Mouse (Mus musculus): ENCODE results near the gene Dlgap1.

The Dlgap1 gene

DNA sequence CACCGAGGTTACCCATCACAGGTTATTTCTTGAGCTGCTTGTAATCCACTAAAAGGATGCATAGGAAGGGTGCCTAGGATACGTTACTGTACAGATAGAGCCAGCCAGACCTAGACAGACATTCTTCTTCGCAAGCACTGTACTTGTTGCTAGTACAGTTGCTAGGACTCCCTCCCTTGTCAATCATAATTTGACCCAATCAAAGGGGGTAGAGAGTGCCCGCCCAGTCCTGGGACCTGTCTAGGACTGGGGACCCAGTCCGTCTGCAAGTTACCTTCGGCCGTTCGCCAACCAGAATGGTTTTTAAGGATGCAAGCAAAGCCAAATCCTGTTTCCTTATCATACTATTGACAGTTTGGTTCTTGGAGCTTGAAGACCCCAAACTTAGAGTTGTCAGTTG is 895.2 kb downstream of the Dlgap1 start:
- DNase-seq (ENCODE audit: low read depth, low spot score): no peak

DNA sequence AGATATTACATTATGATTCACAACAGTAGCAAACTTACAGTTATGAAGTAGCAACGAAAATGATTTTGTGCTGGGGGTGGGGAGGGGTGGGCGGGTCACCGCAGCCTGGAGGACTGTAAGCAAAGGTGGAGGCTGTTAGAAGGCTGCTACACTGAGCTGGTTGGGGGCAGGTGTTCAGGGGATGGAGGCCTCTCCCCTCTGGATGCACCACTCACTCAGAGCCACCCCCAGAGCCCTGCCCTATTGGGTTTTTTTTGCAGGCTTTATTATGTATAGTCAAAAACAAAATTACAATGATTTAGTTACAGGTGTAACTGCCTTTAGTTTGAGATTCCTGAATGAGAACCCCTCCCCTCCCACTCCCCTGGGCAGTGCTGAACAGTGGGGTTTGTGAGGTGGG is 895.8 kb downstream of the Dlgap1 start:
- no peak for DNase-seq (ENCODE audit: low read depth, low spot score)

DNA sequence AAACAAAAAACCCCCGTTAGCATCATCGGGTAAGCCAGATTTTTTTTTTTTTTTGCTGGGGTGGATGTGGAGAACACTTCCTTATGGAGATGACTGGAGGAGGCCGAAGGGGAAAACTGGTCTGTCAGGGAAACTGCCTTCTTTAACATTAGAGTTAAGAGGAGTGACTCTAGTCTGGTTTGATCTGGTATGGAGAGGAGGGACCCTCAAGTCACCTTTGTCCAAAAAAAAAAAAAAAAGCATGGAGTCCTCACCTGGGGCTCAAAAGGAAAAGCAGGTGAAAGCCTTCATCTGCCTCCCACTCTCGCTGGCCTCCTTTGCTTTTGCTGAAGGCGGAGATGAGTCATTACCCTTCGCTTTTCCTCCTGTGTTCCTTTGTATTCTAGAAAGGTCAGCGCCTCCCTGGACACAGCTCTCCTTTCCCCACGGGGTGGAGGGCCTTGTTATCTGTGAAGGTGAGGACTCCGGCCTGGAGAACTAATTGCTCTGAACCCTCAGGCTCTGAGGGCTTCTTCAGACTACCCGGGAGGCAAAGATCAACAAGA is 896.3 kb downstream of the Dlgap1 start:
- DNase-seq (ENCODE audit: low read depth, low spot score): no peak

DNA sequence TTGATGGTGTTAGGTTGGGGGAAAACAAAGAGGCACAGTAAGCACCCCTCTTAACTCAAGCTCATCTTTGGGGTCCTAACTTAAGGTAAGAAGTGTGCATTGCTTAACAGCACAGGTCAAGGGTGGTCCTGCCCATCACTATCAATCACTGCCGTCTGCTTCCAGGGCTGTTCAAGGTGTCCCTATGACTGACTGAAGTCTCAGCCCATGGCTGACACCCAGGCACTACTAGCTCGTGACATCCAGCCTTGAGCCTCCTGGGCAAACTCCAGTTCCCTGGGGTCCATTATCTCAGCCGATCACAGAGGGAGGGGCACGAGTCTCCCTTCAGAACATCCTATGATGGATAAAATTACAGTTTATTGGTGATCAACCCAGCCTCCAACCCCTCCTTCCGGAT is 897.2 kb downstream of the Dlgap1 start:
- no peak for DNase-seq (ENCODE audit: low read depth, low spot score)

DNA sequence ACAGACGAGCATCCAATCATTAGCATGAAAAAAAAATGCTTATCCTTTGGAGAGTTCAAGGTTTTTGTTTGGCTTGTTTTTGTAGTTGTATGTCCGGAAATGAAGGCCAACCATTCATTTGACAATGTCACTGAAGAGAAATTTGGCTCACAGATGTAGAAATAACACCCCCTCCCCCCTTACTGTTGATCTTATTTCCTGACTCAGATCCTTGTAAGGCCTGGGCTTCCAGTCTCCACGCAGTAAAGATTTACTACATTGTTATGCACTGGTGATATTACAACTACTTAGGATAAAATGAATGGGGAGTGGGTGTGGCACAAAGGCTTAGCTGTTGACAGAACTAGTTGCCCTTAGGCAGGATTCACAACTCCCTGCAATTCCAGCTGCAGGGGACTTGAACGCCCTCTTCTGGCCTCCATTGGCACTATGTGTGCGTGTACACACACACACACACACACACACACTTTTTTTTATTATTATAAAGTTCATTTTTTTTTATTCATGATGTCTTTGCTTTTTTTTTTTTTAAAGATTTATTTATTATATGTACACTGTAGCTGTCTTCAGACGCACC is 897.8 kb downstream of the Dlgap1 start:
- DNase-seq (ENCODE audit: low read depth, low spot score): no peak

DNA sequence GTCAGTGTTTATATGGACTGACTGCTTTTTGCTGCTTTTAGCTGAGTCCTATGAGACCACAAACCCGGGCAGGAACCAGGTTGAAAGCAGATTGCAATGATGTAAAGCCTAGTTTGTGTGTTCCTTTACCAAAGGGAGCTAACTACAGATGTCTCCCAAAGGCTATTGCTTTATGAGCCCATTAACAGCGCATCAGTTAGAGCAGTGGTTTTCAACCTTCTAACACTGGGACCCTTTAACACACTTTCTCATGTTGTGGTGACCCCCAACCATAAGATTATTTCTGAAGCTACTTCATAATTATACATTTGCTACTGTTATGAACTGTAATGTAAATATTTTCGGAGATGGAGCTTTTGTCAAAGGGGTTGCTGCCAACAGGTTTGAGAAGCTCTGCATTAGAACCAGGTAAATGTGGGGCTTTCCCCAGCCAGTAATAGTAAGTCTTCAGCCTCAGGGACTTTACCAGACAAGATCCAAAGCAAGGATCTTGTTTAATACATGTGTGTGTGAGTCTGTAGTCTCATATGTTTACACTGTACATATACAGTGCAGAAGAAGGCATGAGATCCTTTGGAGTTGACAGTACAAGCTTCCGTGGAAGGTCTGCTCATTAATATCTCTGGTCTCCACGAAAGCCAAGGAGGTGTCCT is 899.8 kb downstream of the Dlgap1 start:
- no peak for DNase-seq (ENCODE audit: low read depth, low spot score)

DNA sequence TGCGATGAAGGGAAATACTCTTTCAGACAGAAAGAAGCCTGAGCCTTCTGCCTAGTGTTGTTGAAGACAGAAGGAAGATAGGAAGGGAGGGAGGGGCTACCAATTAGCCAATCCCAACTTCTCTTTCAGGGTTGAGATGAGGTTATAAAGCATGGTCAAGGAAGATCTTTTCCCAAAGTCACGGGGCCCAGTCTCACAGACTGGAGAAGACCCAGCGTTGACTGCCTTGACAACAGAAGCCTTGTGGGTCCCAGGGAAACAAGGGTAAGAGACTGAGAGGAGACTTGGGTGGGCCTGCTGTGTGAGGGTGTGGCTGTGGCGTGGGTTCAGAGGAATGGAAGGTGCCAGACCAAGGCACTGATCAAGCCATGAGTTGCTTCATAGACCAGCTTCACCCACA is 901.7 kb downstream of the Dlgap1 start:
- DNase-seq (ENCODE audit: low read depth, low spot score): no peak

Data from CD4-positive, CD25-positive, alpha-beta regulatory T cell, adult 2 months (primary cell).